Mouse (Mus musculus) CD8-positive naive resting alpha-beta T cell, adult 57 days (primary cell): ENCODE results near the gene Olfr785. TPM values are rescaled to one million over a fixed set of nuclear protein-coding genes. Genes with fewer than 3 reads are reported as not detected.

Source experiments
- total RNA-seq: library from RNA; stranded (reverse); gene quantifications from one replicate; pipeline ENCODE4 v1.2.4, GENCODE M21; 2023

The Olfr785 gene
- not detected for total RNA-seq

DNA sequence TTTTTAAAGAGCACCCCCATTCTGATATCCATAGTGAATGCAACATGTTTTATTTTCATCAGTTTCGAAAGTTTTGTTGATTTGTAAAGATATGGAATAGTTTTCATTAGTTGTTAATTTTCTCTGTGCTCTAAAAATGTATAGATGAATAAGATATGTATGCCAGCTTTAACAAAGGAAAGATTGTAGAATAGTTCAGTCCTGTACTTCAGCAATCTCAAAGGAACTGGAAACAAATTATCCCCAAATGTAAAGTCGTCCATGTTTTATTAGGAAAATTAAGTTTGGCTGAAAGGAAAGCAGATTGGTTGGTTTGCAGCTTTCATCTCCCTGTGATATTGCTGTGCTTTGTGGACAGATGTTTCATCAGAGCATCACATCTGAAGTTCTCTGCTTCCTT is at the start of gene Olfr785:
Gene Olfr785 (plus strand): TSS at position 301 of the 400 bp plus-strand sequence.

DNA sequence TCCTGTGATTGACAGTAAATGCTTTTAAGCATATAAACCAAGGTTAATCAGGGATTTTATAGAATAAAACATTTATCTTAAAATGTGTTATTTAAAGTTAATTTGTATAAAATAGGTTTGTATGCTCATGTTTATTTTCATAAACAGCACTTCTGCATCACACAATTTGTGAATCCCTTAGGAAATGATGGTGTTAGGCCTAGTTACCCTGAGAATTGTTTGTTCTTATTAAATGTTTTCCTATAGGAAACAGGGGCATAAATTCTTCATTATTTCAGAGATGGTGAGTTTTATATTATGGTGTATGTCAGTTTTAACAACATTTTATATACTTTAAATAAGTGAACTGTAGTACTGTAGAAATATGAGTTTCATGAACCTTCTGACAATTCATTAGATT is 21.4 kb upstream of the Olfr785 start, which contains the start of gene Olfr784:
Gene Olfr784 (plus strand): TSS at position 301 of the 400 bp plus-strand sequence.

GRCm38 (mm10) chr10:129427006-129427405 is 21.8 kb downstream of the Olfr785 start, which contains the start of gene Olfr786:
Gene Olfr786 (plus strand): TSS chr10:129427306.

Other genes with a start within 250 kb of the Olfr785 start
- not detected for gene Olfr771, start 240.7 kb upstream of the Olfr785 start, total RNA-seq
- not detected for gene Olfr772, start 227.5 kb upstream of the Olfr785 start, total RNA-seq
- gene Olfr773, start 218.0 kb upstream of the Olfr785 start, total RNA-seq = not detected
- gene Olfr774, start 169.2 kb upstream of the Olfr785 start, total RNA-seq = not detected
- gene Olfr775, start 157.0 kb upstream of the Olfr785 start, total RNA-seq = not detected
- not detected for gene Olfr776, start 146.3 kb upstream of the Olfr785 start, total RNA-seq
- gene Olfr777, start 133.9 kb upstream of the Olfr785 start, total RNA-seq = not detected
- gene Olfr780, start 87.3 kb upstream of the Olfr785 start, total RNA-seq = not detected
- gene Olfr781, start 76.6 kb upstream of the Olfr785 start, total RNA-seq = not detected
- gene Olfr782, start 56.6 kb upstream of the Olfr785 start, total RNA-seq = not detected
- not detected for gene Olfr784, start 21.3 kb upstream of the Olfr785 start, total RNA-seq
- gene Olfr786, start 21.9 kb downstream of the Olfr785 start, total RNA-seq = not detected
- gene Olfr787, start 56.4 kb downstream of the Olfr785 start, total RNA-seq = not detected
- not detected for gene Olfr788, start 65.6 kb downstream of the Olfr785 start, total RNA-seq
- gene Olfr789, start 79.3 kb downstream of the Olfr785 start, total RNA-seq = not detected
- not detected for gene Olfr790, start 93.1 kb downstream of the Olfr785 start, total RNA-seq
- not detected for gene Olfr791, start 116.4 kb downstream of the Olfr785 start, total RNA-seq
- not detected for gene Olfr792, start 133.7 kb downstream of the Olfr785 start, total RNA-seq
- not detected for gene Olfr794, start 162.2 kb downstream of the Olfr785 start, total RNA-seq
- not detected for gene Olfr796, start 207.1 kb downstream of the Olfr785 start, total RNA-seq
- not detected for gene Olfr798, start 222.5 kb downstream of the Olfr785 start, total RNA-seq
- not detected for gene Olfr799, start 232.1 kb downstream of the Olfr785 start, total RNA-seq